Mouse (Mus musculus) limb, embryonic 13.5 days (tissue): ENCODE results near the gene Trex2. TPM values are rescaled to one million over a fixed set of nuclear protein-coding genes. Genes with fewer than 3 reads are reported as not detected.

Source experiments
- ATAC-seq: fragments of 200-750 bp; cut with Nextera tagmentation; 2 replicates; pipeline ENCODE4 v1.8.0; 2017; ENCODE audit warnings: low read depth, moderate number of reproducible peaks, moderate TSS enrichment; ENCODE audit not compliant: low FRiP score
- H3K27ac ChIP-seq: fragments of 300-500 bp; sonication (generic); 2 replicates; pipeline ENCODE4 v1.5.1; 2015; ENCODE audit warnings: inconsistent platforms, mild to moderate bottlenecking, moderate library complexity
- H3K27me3 ChIP-seq: fragments of 300-500 bp; sonication (generic); 2 replicates; pipeline ENCODE4 v1.6.1; 2015; ENCODE audit warnings: mild to moderate bottlenecking, inconsistent platforms
- H3K36me3 ChIP-seq: fragments of 300-500 bp; sonication (generic); 2 replicates; pipeline ENCODE4 v1.6.1; 2015; ENCODE audit warnings: inconsistent platforms, mild to moderate bottlenecking, moderate library complexity
- H3K4me1 ChIP-seq: fragments of 300-500 bp; sonication (generic); 2 replicates; pipeline ENCODE4 v1.6.1; 2015; ENCODE audit warnings: inconsistent platforms
- H3K4me2 ChIP-seq: fragments of 300-500 bp; sonication (generic); replicated peaks from 2 replicates; pipeline ENCODE4 v1.6.1; 2015; ENCODE audit warnings: inconsistent platforms, mild to moderate bottlenecking, moderate library complexity
- H3K4me3 ChIP-seq: fragments of 300-500 bp; sonication (generic); 2 replicates; pipeline ENCODE4 v1.5.1; 2015; ENCODE audit warnings: moderate library complexity, mild to moderate bottlenecking, inconsistent platforms
- H3K9ac ChIP-seq: fragments of 300-500 bp; sonication (generic); 2 replicates; pipeline ENCODE4 v1.6.1; 2015; ENCODE audit warnings: mild to moderate bottlenecking, inconsistent platforms
- H3K9me3 ChIP-seq: fragments of 300-500 bp; sonication (generic); 2 replicates; pipeline ENCODE4 v1.6.1; 2016; ENCODE audit warnings: inconsistent platforms
- WGBS: fragments of 180-500 bp; shearing (Covaris S2); methylation state at CpG from one replicate; pipeline ENCODE4 v1.1.7; 2015; 5-methylcytosine and 5-hydroxymethylcytosine counted together
- polyA plus RNA-seq: library from polyadenylated mRNA; unstranded; fragments of >200 nt; fragmentation: Nextera tagmentation; extraction: Ambion mirVana; gene quantifications from 2 replicates; pipeline ENCODE4 v1.2.1, GENCODE M21; 2015

Trex2 gene
- not detected in 2 replicates for polyA plus RNA-seq

- ATAC-seq = no peak
- Histone ChIP-seq H3K4me3 (no peak within 1 kb of the TSS), H3K4me1 (no peaks in the 10 kb centered on the region), H3K9ac (no peak within 1 kb of the TSS), H3K9me3 (no peaks in the 10 kb centered on the region), H3K4me2 (no peak within 1 kb of the TSS), H3K27ac (no peak within 1 kb of the TSS), H3K27me3 (peaks cover 6% of the 10 kb centered on the region; the same call in 1 of the 2 replicates), H3K36me3 (0 out of 2 replicates have a peak, but pooled peaks cover 6% of the 10 kb centered on the region)
- 74% methylated on average over 11 of the region's 11 CpGs for WGBS
Measured at GRCm38 (mm10) chrX:73435252-73435651, at the start of gene Trex2. Trex2 (minus strand) TSS chrX:73435344.

DNA sequence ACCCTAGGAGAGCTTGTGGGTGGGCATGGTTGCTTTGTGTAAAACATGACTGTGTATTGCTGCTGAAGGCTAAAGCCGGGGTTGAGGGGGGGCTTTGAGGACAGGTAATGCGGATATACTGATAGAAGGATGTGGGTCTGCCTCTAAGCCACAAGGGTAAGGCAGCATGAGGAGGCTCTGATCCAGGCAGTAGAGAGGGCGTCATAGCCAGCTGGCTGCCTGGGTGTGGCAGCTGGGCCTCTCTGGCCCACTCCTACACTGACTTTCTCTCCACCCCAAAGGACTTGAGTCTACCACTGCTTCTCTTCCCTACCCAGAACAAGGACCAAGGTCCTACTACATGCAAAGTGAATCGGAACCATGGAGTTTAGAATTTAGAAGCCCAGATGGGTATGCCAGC is 49.7 kb upstream of the Trex2 start:
- no peaks in the 10 kb centered on the region for H3K9me3 ChIP-seq
- peaks cover 36% of the 10 kb centered on the region for H3K4me1 ChIP-seq
- peaks cover 7% of the 10 kb centered on the region; the same call in 1 of the 2 replicates for H3K27me3 ChIP-seq
- no peak overlapping the region for H3K27ac ChIP-seq
- H3K9ac ChIP-seq = no peak overlapping the region
- ATAC-seq = no peak; the same call in 1 of the 2 replicates
- WGBS = 84% methylated on average over 4 of the region's 4 CpGs
- peak overlapping the region; percentile 45 for H3K4me3 ChIP-seq
- H3K36me3 ChIP-seq = no peaks in the 10 kb centered on the region
- peak overlapping the region; percentile 66 for H3K4me2 ChIP-seq

DNA sequence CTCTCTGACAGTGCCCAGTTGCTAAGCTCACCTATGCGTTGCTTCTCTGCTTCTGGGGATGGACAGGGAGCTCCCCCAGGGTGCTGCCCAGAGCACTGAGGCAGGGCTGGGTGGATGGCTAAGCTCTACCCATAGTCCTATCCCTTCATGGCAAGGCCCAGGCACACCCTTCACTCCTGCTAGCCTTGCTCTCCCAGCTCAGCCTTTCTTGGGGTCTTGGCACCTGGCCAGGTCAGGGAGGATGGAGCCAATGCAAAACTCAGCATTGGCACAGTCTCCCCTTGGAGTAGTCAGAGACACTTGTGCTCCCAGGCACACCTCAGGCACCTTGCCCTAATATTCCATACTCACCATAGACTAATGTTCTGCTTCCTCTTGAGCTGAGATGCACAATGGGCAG is 48.9 kb upstream of the Trex2 start:
- peak overlapping the region; percentile 45 for H3K4me3 ChIP-seq
- H3K27me3 ChIP-seq = peaks cover 9% of the 10 kb centered on the region; the same call in 1 of the 2 replicates
- peak overlapping the region; percentile 66 for H3K4me2 ChIP-seq
- H3K9ac ChIP-seq = peak overlapping the region; percentile 68
- H3K27ac ChIP-seq = peak overlapping the region; percentile 67; the same call in 1 of the 2 replicates
- WGBS = 25% methylated on average over 1 of the region's 1 CpGs
- peaks cover 31% of the 10 kb centered on the region for H3K4me1 ChIP-seq
- H3K9me3 ChIP-seq = no peaks in the 10 kb centered on the region
- ATAC-seq = no peak
- no peaks in the 10 kb centered on the region for H3K36me3 ChIP-seq

DNA sequence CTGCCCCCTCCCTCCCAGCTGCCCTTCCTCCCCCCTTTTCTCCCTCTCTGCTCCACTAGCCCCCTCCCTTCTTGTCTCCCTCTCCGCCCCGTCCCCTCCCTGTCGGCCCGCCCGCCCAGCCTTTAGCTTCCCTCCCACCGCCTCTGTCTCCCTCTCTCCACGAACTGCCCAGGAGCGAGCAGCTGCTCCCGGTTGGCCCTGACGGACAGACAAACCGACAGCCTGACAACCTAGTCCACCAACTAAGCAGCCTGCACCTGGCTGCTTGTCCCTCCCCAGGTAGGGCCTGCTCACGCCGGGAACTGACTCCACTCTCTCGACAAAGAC is 48.3 kb upstream of the Trex2 start, which contains the start of gene Bgn:
TSS of gene Bgn (plus strand) at position 119 of the 327 bp plus-strand sequence.
- H3K36me3 ChIP-seq = no peaks in the 10 kb centered on the region
- H3K9ac ChIP-seq = peak within 1 kb of the TSS; percentile 68
- H3K4me1 ChIP-seq = peaks cover 31% of the 10 kb centered on the region
- no peaks in the 10 kb centered on the region for H3K9me3 ChIP-seq
- peak within 1 kb of the TSS; percentile 67; the same call in 1 of the 2 replicates for H3K27ac ChIP-seq
- WGBS = 26% methylated on average over 7 of the region's 14 CpGs
- ATAC-seq = peak; percentile 72; the same call in 1 of the 2 replicates
- H3K4me2 ChIP-seq = peak within 1 kb of the TSS; percentile 66
- H3K4me3 ChIP-seq = peak within 1 kb of the TSS; percentile 45
- H3K27me3 ChIP-seq = peaks cover 11% of the 10 kb centered on the region; the same call in 1 of the 2 replicates

DNA sequence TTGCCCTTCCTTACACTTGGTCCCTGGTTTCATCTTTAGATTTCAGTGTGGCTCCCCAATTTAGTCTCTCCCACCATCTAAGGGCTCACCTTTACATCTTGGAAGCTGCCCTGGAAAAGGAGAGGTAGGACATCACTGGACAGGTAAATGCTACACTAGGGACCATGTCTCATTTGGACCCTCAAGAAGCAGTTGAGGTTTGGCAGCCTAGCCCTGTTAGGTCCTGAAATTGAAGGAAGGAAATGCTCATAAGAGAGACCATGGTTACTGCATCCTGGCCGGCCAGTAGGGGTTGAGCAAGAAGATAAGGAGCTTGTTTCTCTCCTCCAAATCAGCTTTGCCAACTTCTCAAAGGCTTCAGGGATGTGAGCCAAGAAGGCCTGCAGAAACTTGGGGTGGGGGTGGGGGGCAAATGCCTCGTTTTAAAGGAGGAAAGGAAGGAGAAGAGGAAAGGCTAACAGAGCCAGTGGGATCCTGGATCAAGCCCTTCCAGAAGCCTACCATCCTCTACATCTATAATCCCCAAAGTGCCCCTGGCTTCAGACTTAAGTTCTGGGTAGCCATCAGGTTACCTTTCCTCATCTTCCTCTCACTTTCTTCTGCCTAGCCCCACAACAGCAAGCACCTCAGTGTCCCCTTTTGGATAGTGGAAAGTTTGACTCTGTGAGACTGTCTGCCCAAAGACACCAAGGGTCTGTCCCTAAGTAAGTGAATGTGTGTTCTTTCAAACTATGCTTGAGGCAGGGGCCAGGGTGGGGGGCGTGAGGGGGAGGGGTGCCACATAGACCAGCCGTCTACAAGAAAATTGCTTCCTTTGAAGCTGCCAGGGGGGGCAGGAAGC is 47.7 kb upstream of the Trex2 start:
- H3K36me3 ChIP-seq = no peaks in the 10 kb centered on the region
- peak; percentile 18; the same call in 1 of the 2 replicates for ATAC-seq

DNA sequence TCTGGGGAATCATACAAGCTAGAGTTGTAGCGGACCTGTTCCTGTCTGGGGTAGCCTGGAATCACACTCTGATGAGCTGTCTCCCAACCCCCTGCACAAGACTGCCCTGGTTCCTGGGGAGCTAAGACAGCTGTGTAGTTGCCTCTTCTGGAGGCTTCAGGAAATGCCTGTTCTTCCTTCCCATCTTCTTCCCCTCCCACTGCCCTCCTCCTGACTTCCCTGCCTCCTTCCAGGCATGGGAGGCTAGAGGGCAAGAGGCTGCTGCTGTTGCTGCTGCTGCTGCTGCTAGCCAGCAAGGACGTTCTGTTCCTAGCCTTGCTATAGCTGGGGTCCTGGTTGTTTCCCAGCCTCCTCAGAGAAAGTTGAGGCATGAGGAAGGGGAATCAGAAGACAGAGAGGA is 45.2 kb upstream of the Trex2 start:
- peaks cover 38% of the 10 kb centered on the region for H3K4me1 ChIP-seq
- H3K36me3 ChIP-seq = no peaks in the 10 kb centered on the region
- H3K4me3 ChIP-seq = no peak overlapping the region
- 41% methylated on average over 2 of the region's 2 CpGs for WGBS
- no peaks in the 10 kb centered on the region for H3K9me3 ChIP-seq
- H3K4me2 ChIP-seq = no peak overlapping the region
- no peak for ATAC-seq
- peaks cover 8% of the 10 kb centered on the region; the same call in 1 of the 2 replicates for H3K27me3 ChIP-seq
- no peak overlapping the region for H3K9ac ChIP-seq
- H3K27ac ChIP-seq = peak overlapping the region; percentile 67

More for the DNA sequence above, 47.7 kb upstream of the Trex2 start:
- H3K4me3 ChIP-seq = peak overlapping the region; percentile 45
- H3K27ac ChIP-seq = peak overlapping the region; percentile 67; the same call in 1 of the 2 replicates
- peaks cover 31% of the 10 kb centered on the region for H3K4me1 ChIP-seq
- H3K9ac ChIP-seq = peak overlapping the region; percentile 68; the same call in 1 of the 2 replicates
- peak overlapping the region; percentile 66 for H3K4me2 ChIP-seq
- 32% methylated on average over 4 of the region's 4 CpGs for WGBS
- H3K27me3 ChIP-seq = peaks cover 11% of the 10 kb centered on the region; the same call in 1 of the 2 replicates
- no peaks in the 10 kb centered on the region for H3K9me3 ChIP-seq

- Histone ChIP-seq H3K36me3 (no peaks in the 10 kb centered on the region), H3K4me2 (no peak overlapping the region), H3K9me3 (no peaks in the 10 kb centered on the region), H3K4me1 (peaks cover 41% of the 10 kb centered on the region), H3K27me3 (peaks cover 8% of the 10 kb centered on the region; the same call in 1 of the 2 replicates), H3K27ac (peak overlapping the region; percentile 67), H3K9ac (no peak overlapping the region), H3K4me3 (no peak overlapping the region)
- ATAC-seq = no peak
Measured at GRCm38 (mm10) chrX:73479656-73480055, 44.5 kb upstream of the Trex2 start.

DNA sequence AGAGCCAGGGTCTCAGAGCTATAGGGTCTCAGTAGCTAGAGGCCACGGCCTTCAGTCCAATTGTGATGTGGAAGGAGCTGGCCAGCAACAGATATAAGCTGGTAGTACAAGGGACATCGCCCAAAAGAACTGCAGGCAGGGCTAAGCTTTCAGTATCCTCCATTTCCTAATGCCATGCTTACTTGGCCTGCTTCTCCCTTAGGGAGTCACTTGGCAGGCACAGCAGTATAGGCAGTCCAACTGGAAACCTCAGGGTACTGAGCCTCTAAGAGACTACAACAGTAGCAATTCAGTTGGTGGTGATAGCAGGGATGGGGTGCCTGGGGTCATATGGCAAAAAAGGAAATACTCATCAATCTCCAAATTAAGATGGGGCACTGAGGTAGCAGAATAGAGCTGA is 42.4 kb upstream of the Trex2 start:
- Histone ChIP-seq H3K36me3 (no peaks in the 10 kb centered on the region), H3K4me2 (no peak overlapping the region), H3K9me3 (no peaks in the 10 kb centered on the region), H3K9ac (no peak overlapping the region), H3K4me1 (peaks cover 33% of the 10 kb centered on the region), H3K27ac (no peak overlapping the region), H3K27me3 (peaks cover 8% of the 10 kb centered on the region; the same call in 1 of the 2 replicates), H3K4me3 (no peak overlapping the region)
- ATAC-seq = no peak
- WGBS = 94% methylated on average over 2 of the region's 2 CpGs

- Histone ChIP-seq H3K36me3 (no peaks in the 10 kb centered on the region), H3K27me3 (peaks cover 8% of the 10 kb centered on the region; the same call in 1 of the 2 replicates), H3K4me2 (no peak overlapping the region), H3K9me3 (no peaks in the 10 kb centered on the region), H3K27ac (0 out of 2 replicates have a peak overlapping the region, but pooled peaks have one; percentile 3), H3K9ac (no peak overlapping the region), H3K4me1 (peaks cover 33% of the 10 kb centered on the region), H3K4me3 (no peak overlapping the region)
- ATAC-seq = no peak
- 70% methylated on average over 2 of the region's 2 CpGs for WGBS
Measured at GRCm38 (mm10) chrX:73476621-73477020, 41.5 kb upstream of the Trex2 start.

DNA sequence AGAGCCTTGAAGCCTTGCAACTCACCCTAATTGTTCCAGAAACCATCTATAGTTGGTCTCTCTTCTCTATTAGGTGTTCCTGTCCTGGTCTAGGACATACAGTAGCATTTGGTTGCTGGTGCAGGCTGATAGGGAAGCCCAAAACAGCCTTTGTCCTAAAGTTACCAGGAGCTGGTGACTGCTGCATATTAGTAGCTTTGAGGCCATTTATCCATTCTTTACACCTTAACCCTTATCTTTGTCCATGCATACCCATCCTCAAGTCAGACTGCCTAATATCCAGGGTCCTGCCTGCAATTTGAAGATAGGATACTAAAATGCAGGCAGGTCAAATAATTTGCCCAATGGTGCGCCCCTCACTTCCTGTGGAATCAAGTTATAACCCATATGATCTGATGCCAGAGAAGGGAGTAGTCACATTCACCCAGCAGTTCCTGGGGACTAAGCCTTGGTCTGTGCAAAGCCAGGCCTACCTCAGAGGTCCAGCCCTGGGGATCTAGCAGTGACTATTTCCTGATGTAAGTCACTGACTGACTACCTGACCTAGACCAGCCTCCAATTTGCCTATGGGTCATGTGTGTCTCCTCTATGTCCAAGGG is 40.6 kb upstream of the Trex2 start:
- Histone ChIP-seq H3K27me3 (peaks cover 6% of the 10 kb centered on the region; the same call in 1 of the 2 replicates), H3K9ac (no peak overlapping the region), H3K9me3 (no peaks in the 10 kb centered on the region), H3K4me1 (peaks cover 31% of the 10 kb centered on the region), H3K4me3 (no peak overlapping the region), H3K4me2 (no peak overlapping the region), H3K36me3 (no peaks in the 10 kb centered on the region), H3K27ac (0 out of 2 replicates have a peak overlapping the region, but pooled peaks have one; percentile 10)
- 94% methylated on average over 1 of the region's 1 CpGs for WGBS
- ATAC-seq = no peak

DNA sequence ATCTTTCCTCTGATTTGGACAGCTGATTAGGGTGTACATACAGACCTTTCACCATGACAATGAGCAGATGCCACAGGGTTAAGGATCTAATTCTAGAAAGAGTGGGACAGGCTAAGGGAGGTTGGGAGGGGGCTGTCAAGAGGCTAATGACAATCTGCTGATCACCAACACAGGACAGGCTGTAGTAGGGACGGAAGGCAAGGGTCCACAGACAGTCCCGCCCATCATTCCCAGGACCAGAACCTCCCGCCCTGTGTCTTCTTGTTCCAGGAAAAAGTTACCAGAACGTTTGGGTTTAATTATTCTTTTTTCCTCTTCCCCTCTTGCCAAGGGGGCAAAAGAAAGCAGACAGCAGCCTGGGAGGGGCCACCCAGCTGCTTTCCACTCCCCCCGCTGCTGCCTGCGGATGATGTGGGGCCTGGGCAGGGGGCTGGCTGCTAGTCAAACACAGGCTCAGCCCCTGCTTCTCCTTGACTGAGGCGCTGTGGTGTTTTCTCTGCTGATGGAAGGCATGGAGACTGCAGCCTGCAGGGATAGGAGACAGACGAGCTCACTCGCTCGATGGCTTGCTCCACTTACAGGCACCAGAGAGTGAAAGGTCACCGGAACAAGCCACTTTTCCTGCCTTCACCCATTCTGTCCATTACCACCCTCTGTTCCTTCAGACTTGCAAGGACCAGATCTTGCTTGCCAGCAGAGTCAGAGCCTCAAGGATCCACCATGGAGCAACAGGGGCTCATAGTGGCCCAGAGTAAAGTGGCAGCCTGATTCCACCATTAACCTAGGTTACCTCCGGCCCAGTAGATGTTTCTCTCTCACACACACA is 39.4 kb upstream of the Trex2 start:
- peak; percentile 86 for ATAC-seq
- WGBS = 46% methylated on average over 12 of the region's 12 CpGs
- no peaks in the 10 kb centered on the region for H3K9me3 ChIP-seq
- H3K27me3 ChIP-seq = peaks cover 9% of the 10 kb centered on the region; the same call in 1 of the 2 replicates
- H3K36me3 ChIP-seq = no peaks in the 10 kb centered on the region
- no peak overlapping the region for H3K4me3 ChIP-seq
- H3K4me1 ChIP-seq = peaks cover 20% of the 10 kb centered on the region
- H3K4me2 ChIP-seq = peak overlapping the region; percentile 21; the same call in 1 of the 2 replicates
- no peak overlapping the region for H3K9ac ChIP-seq
- peak overlapping the region; percentile 79 for H3K27ac ChIP-seq
